Mouse (Mus musculus) neural tube, embryonic 14.5 days (tissue): ENCODE measurements at regions not wholly inside any gene's neighbourhood (a gene's known extent, or its start where the extent isn't known, plus 50 kb on each side); places are given as distances from the start of the nearest gene placed in this dataset.
"Not testable (repeated sequence)": the region's sequence is repeated elsewhere in the genome, so short reads cannot be mapped to it uniquely, and the experiment has no call there.

Experiments used
- ATAC-seq: fragments of 200-750 bp; cut with Nextera tagmentation; 2 replicates; pipeline ENCODE4 v1.8.0; 2017; ENCODE audit warnings: low read depth, mild to moderate bottlenecking, moderate TSS enrichment, moderate library complexity
- H3K27ac ChIP-seq: fragments of 300-500 bp; sonication (generic); 2 replicates; pipeline ENCODE4 v1.5.1; 2014; ENCODE audit warnings: low read depth, mild to moderate bottlenecking, control low read depth, low read length, moderate library complexity, mixed read lengths
- H3K27me3 ChIP-seq: fragments of 300-500 bp; sonication (generic); 2 replicates; pipeline ENCODE4 v1.6.1; 2014; ENCODE audit warnings: low read length; ENCODE audit not compliant: control insufficient read depth, insufficient read depth
- H3K36me3 ChIP-seq: fragments of 300-500 bp; sonication (generic); 2 replicates; pipeline ENCODE4 v1.6.1; 2014; ENCODE audit warnings: low read length, mixed read lengths; ENCODE audit not compliant: control insufficient read depth, insufficient read depth
- H3K4me1 ChIP-seq: fragments of 300-500 bp; sonication (generic); 2 replicates; pipeline ENCODE4 v1.6.1; 2014; ENCODE audit warnings: low read length; ENCODE audit not compliant: control insufficient read depth, insufficient read depth
- H3K4me2 ChIP-seq: fragments of 300-500 bp; sonication (generic); 2 replicates; pipeline ENCODE4 v1.6.1; 2014; ENCODE audit warnings: mild to moderate bottlenecking, low read depth, low read length, control low read depth
- H3K4me3 ChIP-seq: fragments of 300-500 bp; sonication (generic); 2 replicates; pipeline ENCODE4 v1.5.1; 2014; ENCODE audit warnings: low read depth, low read length, control low read depth, mixed read lengths
- H3K9ac ChIP-seq: fragments of 300-500 bp; sonication (generic); replicated peaks from 2 replicates; pipeline ENCODE4 v1.6.1; 2014; ENCODE audit warnings: low read depth, mild to moderate bottlenecking, control low read depth, low read length, mixed read lengths
- H3K9me3 ChIP-seq: fragments of 300-500 bp; sonication (generic); 2 replicates; pipeline ENCODE4 v1.6.1; 2016; ENCODE audit warnings: low read length; ENCODE audit not compliant: control insufficient read depth
- WGBS: fragments of 180-500 bp; shearing (Covaris S2); extraction: QIAGEN DNeasy Blood & Tissue Kit; methylation state at CpG from one replicate; pipeline ENCODE4 v1.1.7; 2014; 5-methylcytosine and 5-hydroxymethylcytosine counted together

- no peak overlapping the region for H3K4me2 ChIP-seq
- no peaks in the 10 kb centered on the region for H3K36me3 ChIP-seq
- 88% methylated on average over 1 of the region's 1 CpGs for WGBS
- no peaks in the 10 kb centered on the region for H3K27me3 ChIP-seq
- no peaks in the 10 kb centered on the region for H3K4me1 ChIP-seq
- H3K9me3 ChIP-seq, result no peaks in the 10 kb centered on the region
- no peak overlapping the region for H3K9ac ChIP-seq
- no peak for ATAC-seq
- H3K4me3 ChIP-seq, result no peak overlapping the region
- no peak overlapping the region for H3K27ac ChIP-seq
Measured at GRCm38 (mm10) chr2:129933578-129933977, 78.6 kb upstream of the Tgm3 start.

GRCm38 (mm10) chr2:129942824-129943223 is 69.3 kb upstream of the Tgm3 start:
- no peak overlapping the region for H3K27ac ChIP-seq
- H3K4me1 ChIP-seq, result no peaks in the 10 kb centered on the region
- no peak for ATAC-seq
- 86% methylated on average over 4 of the region's 4 CpGs for WGBS
- H3K9me3 ChIP-seq, result no peaks in the 10 kb centered on the region
- no peaks in the 10 kb centered on the region for H3K36me3 ChIP-seq
- no peaks in the 10 kb centered on the region for H3K27me3 ChIP-seq
- no peak overlapping the region for H3K4me2 ChIP-seq
- no peak overlapping the region for H3K4me3 ChIP-seq
- no peak overlapping the region for H3K9ac ChIP-seq

- 31% methylated on average over 20 of the region's 20 CpGs for WGBS
- ATAC-seq, result no peak
- no peak overlapping the region for H3K4me3 ChIP-seq
Measured at GRCm38 (mm10) chr2:129947847-129948553, 64.1 kb upstream of the Tgm3 start.

GRCm38 (mm10) chr2:129949786-129950185 is 62.4 kb upstream of the Tgm3 start:
- not testable (repeated sequence) for H3K4me2 ChIP-seq, H3K27ac ChIP-seq, H3K4me1 ChIP-seq, H3K9me3 ChIP-seq, ATAC-seq, H3K9ac ChIP-seq, H3K27me3 ChIP-seq, H3K4me3 ChIP-seq, H3K36me3 ChIP-seq
- 93% methylated on average over 6 of the region's 6 CpGs for WGBS

More at GRCm38 (mm10) chr2:129947847-129948553, 64.1 kb upstream of the Tgm3 start:
- Histone ChIP-seq H3K27me3 (no peaks in the 10 kb centered on the region), H3K4me2 (no peak overlapping the region; the same call in 1 of the 2 replicates), H3K4me1 (no peaks in the 10 kb centered on the region), H3K9me3 (no peaks in the 10 kb centered on the region), H3K36me3 (no peaks in the 10 kb centered on the region), H3K9ac (no peak overlapping the region), H3K27ac (no peak overlapping the region)

GRCm38 (mm10) chr2:129952486-129952885 is 59.7 kb upstream of the Tgm3 start:
- no peaks in the 10 kb centered on the region for H3K27me3 ChIP-seq
- no peaks in the 10 kb centered on the region for H3K36me3 ChIP-seq
- no peak overlapping the region for H3K4me3 ChIP-seq
- ATAC-seq, result no peak
- H3K9me3 ChIP-seq, result no peaks in the 10 kb centered on the region
- no peak overlapping the region for H3K4me2 ChIP-seq
- no peak overlapping the region for H3K27ac ChIP-seq
- no peak overlapping the region for H3K9ac ChIP-seq
- 0 out of 2 replicates have a peak, but pooled peaks cover 5% of the 10 kb centered on the region for H3K4me1 ChIP-seq
- 93% methylated on average over 4 of the region's 4 CpGs for WGBS

GRCm38 (mm10) chr2:129955260-129955691 is 56.9 kb upstream of the Tgm3 start:
- 42% methylated on average over 8 of the region's 8 CpGs for WGBS
- peak; percentile 51; the same call in 1 of the 2 replicates for ATAC-seq

GRCm38 (mm10) chr2:129958120-129958519 is 54.0 kb upstream of the Tgm3 start:
- ATAC-seq, result no peak
- Histone ChIP-seq H3K36me3 (no peaks in the 10 kb centered on the region), H3K9ac (no peak overlapping the region), H3K4me1 (0 out of 2 replicates have a peak, but pooled peaks cover 8% of the 10 kb centered on the region), H3K4me3 (no peak overlapping the region), H3K4me2 (no peak overlapping the region), H3K9me3 (no peaks in the 10 kb centered on the region), H3K27me3 (no peaks in the 10 kb centered on the region), H3K27ac (no peak overlapping the region)
- WGBS, result 20% methylated on average over 3 of the region's 3 CpGs

More at GRCm38 (mm10) chr2:129955260-129955691, 56.9 kb upstream of the Tgm3 start:
- Histone ChIP-seq H3K27ac (no peak overlapping the region), H3K4me3 (no peak overlapping the region), H3K27me3 (no peaks in the 10 kb centered on the region), H3K4me2 (no peak overlapping the region), H3K9ac (no peak overlapping the region), H3K9me3 (no peaks in the 10 kb centered on the region), H3K36me3 (no peaks in the 10 kb centered on the region), H3K4me1 (0 out of 2 replicates have a peak, but pooled peaks cover 8% of the 10 kb centered on the region)

GRCm38 (mm10) chr2:129960364-129960763 is 51.8 kb upstream of the Tgm3 start:
- no peak overlapping the region for H3K9ac ChIP-seq
- no peak overlapping the region for H3K4me2 ChIP-seq
- ATAC-seq, result no peak
- no peak overlapping the region for H3K27ac ChIP-seq
- H3K27me3 ChIP-seq, result no peaks in the 10 kb centered on the region
- H3K4me3 ChIP-seq, result no peak overlapping the region
- 89% methylated on average over 4 of the region's 4 CpGs for WGBS
- no peaks in the 10 kb centered on the region for H3K36me3 ChIP-seq
- no peaks in the 10 kb centered on the region for H3K9me3 ChIP-seq
- H3K4me1 ChIP-seq, result 0 out of 2 replicates have a peak, but pooled peaks cover 3% of the 10 kb centered on the region

GRCm38 (mm10) chr2:129961522-129961921 is 50.6 kb upstream of the Tgm3 start:
- H3K4me3 ChIP-seq, result no peak overlapping the region
- H3K4me2 ChIP-seq, result no peak overlapping the region
- H3K9me3 ChIP-seq, result no peaks in the 10 kb centered on the region
- H3K4me1 ChIP-seq, result 0 out of 2 replicates have a peak, but pooled peaks cover 3% of the 10 kb centered on the region
- 59% methylated on average over 5 of the region's 5 CpGs for WGBS
- no peaks in the 10 kb centered on the region for H3K27me3 ChIP-seq
- no peak for ATAC-seq
- H3K9ac ChIP-seq, result no peak overlapping the region
- H3K27ac ChIP-seq, result no peak overlapping the region
- no peaks in the 10 kb centered on the region for H3K36me3 ChIP-seq
